Mouse (Mus musculus): ENCODE data around the gene Zbtb20. TPM values are rescaled to one million over a fixed set of nuclear protein-coding genes. Genes with fewer than 3 reads are reported as not detected.
A peak's percentile ranks its signal among the peaks of the same experiment; 100 is the strongest.

Zbtb20 gene
- polyA plus RNA-seq, 1 experiment from 2014 or later = 21.8 TPM

- H3K27me3 ChIP-seq (ENCODE audit: control insufficient read depth, insufficient read depth, low read depth, low read length) = no peaks in the 10 kb centered on the region
- no peak overlapping the region for H3K27ac ChIP-seq (ENCODE audit: low read length)
- no peak for ATAC-seq (ENCODE audit: low read depth)
- no peaks in the 10 kb centered on the region for H3K4me1 ChIP-seq (replicated peaks; ENCODE audit: control insufficient read depth, insufficient read depth, low read length)
- no peak overlapping the region for H3K4me3 ChIP-seq (ENCODE audit: low read length)
- H3K9ac ChIP-seq (ENCODE audit: low read length) = no peak overlapping the region
- H3K9me3 ChIP-seq (ENCODE audit: control insufficient read depth, low read length) = no peaks in the 10 kb centered on the region
- no peaks in the 10 kb centered on the region for H3K36me3 ChIP-seq (ENCODE audit: control insufficient read depth, insufficient read depth, low read length)
- WGBS = 37% methylated on average over 9 of the region's 9 CpGs
- H3K4me2 ChIP-seq (ENCODE audit: low read depth, low read length) = no peak overlapping the region
These were observed 518.4 kb downstream of the Zbtb20 start for GRCm38 (mm10) chr16:43394013-43394568.

GRCm38 (mm10) chr16:43394760-43395159, 519.1 kb downstream of the Zbtb20 start:
- no peaks in the 10 kb centered on the region for H3K36me3 ChIP-seq (ENCODE audit: control insufficient read depth, insufficient read depth, low read length)
- H3K9ac ChIP-seq (ENCODE audit: low read length) = no peak overlapping the region
- 72% methylated on average over 2 of the region's 2 CpGs for WGBS
- no peaks in the 10 kb centered on the region for H3K27me3 ChIP-seq (ENCODE audit: control insufficient read depth, insufficient read depth, low read depth, low read length)
- H3K4me3 ChIP-seq (ENCODE audit: low read length) = no peak overlapping the region
- 0 out of 2 replicates have a peak, but pooled peaks have one; percentile 20 for ATAC-seq (ENCODE audit: low read depth)
- no peaks in the 10 kb centered on the region for H3K4me1 ChIP-seq (replicated peaks; ENCODE audit: control insufficient read depth, insufficient read depth, low read length)
- no peak overlapping the region for H3K4me2 ChIP-seq (ENCODE audit: low read depth, low read length)
- no peak overlapping the region for H3K27ac ChIP-seq (ENCODE audit: low read length)
- H3K9me3 ChIP-seq (ENCODE audit: control insufficient read depth, low read length) = no peaks in the 10 kb centered on the region

- no peak for ATAC-seq (ENCODE audit: low read depth)
- no peaks in the 10 kb centered on the region for H3K36me3 ChIP-seq (ENCODE audit: control insufficient read depth, insufficient read depth, low read length)
- H3K4me1 ChIP-seq (replicated peaks; ENCODE audit: control insufficient read depth, insufficient read depth, low read length) = no peaks in the 10 kb centered on the region
- WGBS = 83% methylated on average over 11 of the region's 11 CpGs
- H3K9ac ChIP-seq (ENCODE audit: low read length) = no peak overlapping the region
- H3K4me3 ChIP-seq (ENCODE audit: low read length) = no peak overlapping the region
- H3K4me2 ChIP-seq (ENCODE audit: low read depth, low read length) = no peak overlapping the region
- no peaks in the 10 kb centered on the region for H3K9me3 ChIP-seq (ENCODE audit: control insufficient read depth, low read length)
- H3K27me3 ChIP-seq (ENCODE audit: control insufficient read depth, insufficient read depth, low read depth, low read length) = no peaks in the 10 kb centered on the region
- H3K27ac ChIP-seq (ENCODE audit: low read length) = no peak overlapping the region
These were observed 521.4 kb downstream of the Zbtb20 start for GRCm38 (mm10) chr16:43396849-43397628.

- Histone ChIP-seq H3K27ac (ENCODE audit: low read length) (no peak overlapping the region), H3K36me3 (ENCODE audit: control insufficient read depth, insufficient read depth, low read length) (no peaks in the 10 kb centered on the region), H3K4me2 (ENCODE audit: low read depth, low read length) (no peak overlapping the region), H3K9me3 (ENCODE audit: control insufficient read depth, low read length) (no peaks in the 10 kb centered on the region), H3K27me3 (ENCODE audit: control insufficient read depth, insufficient read depth, low read depth, low read length) (no peaks in the 10 kb centered on the region), H3K4me1 (replicated peaks; ENCODE audit: control insufficient read depth, insufficient read depth, low read length) (no peaks in the 10 kb centered on the region), H3K4me3 (ENCODE audit: low read length) (no peak overlapping the region), H3K9ac (ENCODE audit: low read length) (no peak overlapping the region)
- WGBS = 38% methylated on average over 3 of the region's 3 CpGs
- no peak for ATAC-seq (ENCODE audit: low read depth)
These were observed 522.1 kb downstream of the Zbtb20 start for GRCm38 (mm10) chr16:43397629-43398323.

GRCm38 (mm10) chr16:43399428-43399827, 523.7 kb downstream of the Zbtb20 start:
- Histone ChIP-seq H3K27ac (ENCODE audit: low read length) (no peak overlapping the region), H3K9ac (ENCODE audit: low read length) (no peak overlapping the region), H3K4me2 (ENCODE audit: low read depth, low read length) (no peak overlapping the region), H3K36me3 (ENCODE audit: control insufficient read depth, insufficient read depth, low read length) (no peaks in the 10 kb centered on the region), H3K9me3 (ENCODE audit: control insufficient read depth, low read length) (no peaks in the 10 kb centered on the region), H3K4me1 (replicated peaks; ENCODE audit: control insufficient read depth, insufficient read depth, low read length) (no peaks in the 10 kb centered on the region), H3K27me3 (ENCODE audit: control insufficient read depth, insufficient read depth, low read depth, low read length) (no peaks in the 10 kb centered on the region), H3K4me3 (ENCODE audit: low read length) (no peak overlapping the region)
- no peak for ATAC-seq (ENCODE audit: low read depth)

- Histone ChIP-seq H3K27ac (ENCODE audit: low read length) (no peak overlapping the region), H3K4me2 (ENCODE audit: low read depth, low read length) (no peak overlapping the region), H3K4me1 (replicated peaks; ENCODE audit: control insufficient read depth, insufficient read depth, low read length) (no peaks in the 10 kb centered on the region), H3K4me3 (ENCODE audit: low read length) (no peak overlapping the region), H3K36me3 (ENCODE audit: control insufficient read depth, insufficient read depth, low read length) (no peaks in the 10 kb centered on the region), H3K9me3 (ENCODE audit: control insufficient read depth, low read length) (no peaks in the 10 kb centered on the region), H3K9ac (ENCODE audit: low read length) (no peak overlapping the region), H3K27me3 (ENCODE audit: control insufficient read depth, insufficient read depth, low read depth, low read length) (no peaks in the 10 kb centered on the region)
- ATAC-seq (ENCODE audit: low read depth) = no peak
These were observed 524.4 kb downstream of the Zbtb20 start for GRCm38 (mm10) chr16:43400046-43400445.

GRCm38 (mm10) chr16:43400949-43401348, 525.3 kb downstream of the Zbtb20 start:
- no peaks in the 10 kb centered on the region for H3K36me3 ChIP-seq (ENCODE audit: control insufficient read depth, insufficient read depth, low read length)
- no peaks in the 10 kb centered on the region for H3K27me3 ChIP-seq (ENCODE audit: control insufficient read depth, insufficient read depth, low read depth, low read length)
- H3K4me1 ChIP-seq (replicated peaks; ENCODE audit: control insufficient read depth, insufficient read depth, low read length) = no peaks in the 10 kb centered on the region
- H3K4me2 ChIP-seq (ENCODE audit: low read depth, low read length) = no peak overlapping the region
- no peak for ATAC-seq (ENCODE audit: low read depth)
- no peaks in the 10 kb centered on the region for H3K9me3 ChIP-seq (ENCODE audit: control insufficient read depth, low read length)
- H3K4me3 ChIP-seq (ENCODE audit: low read length) = no peak overlapping the region
- 83% methylated on average over 2 of the region's 2 CpGs for WGBS
- H3K9ac ChIP-seq (ENCODE audit: low read length) = no peak overlapping the region
- no peak overlapping the region for H3K27ac ChIP-seq (ENCODE audit: low read length)

- no peak overlapping the region for H3K9ac ChIP-seq (ENCODE audit: low read length)
- 0 out of 2 replicates have a peak, but pooled peaks cover 3% of the 10 kb centered on the region for H3K4me1 ChIP-seq (replicated peaks; ENCODE audit: control insufficient read depth, insufficient read depth, low read length)
- H3K9me3 ChIP-seq (ENCODE audit: control insufficient read depth, low read length) = no peaks in the 10 kb centered on the region
- no peaks in the 10 kb centered on the region for H3K36me3 ChIP-seq (ENCODE audit: control insufficient read depth, insufficient read depth, low read length)
- peak; percentile 41; the same call in 1 of the 2 replicates for ATAC-seq (ENCODE audit: low read depth)
- H3K27ac ChIP-seq (ENCODE audit: low read length) = no peak overlapping the region
- 39% methylated on average over 4 of the region's 4 CpGs for WGBS
- H3K4me3 ChIP-seq (ENCODE audit: low read length) = no peak overlapping the region
- no peaks in the 10 kb centered on the region for H3K27me3 ChIP-seq (ENCODE audit: control insufficient read depth, insufficient read depth, low read depth, low read length)
- no peak overlapping the region for H3K4me2 ChIP-seq (ENCODE audit: low read depth, low read length)
These were observed 527.2 kb downstream of the Zbtb20 start for GRCm38 (mm10) chr16:43402888-43403287.

- H3K36me3 ChIP-seq (ENCODE audit: control insufficient read depth, insufficient read depth, low read length) = no peaks in the 10 kb centered on the region
- H3K4me2 ChIP-seq (ENCODE audit: low read depth, low read length) = no peak overlapping the region
- no peak overlapping the region for H3K9ac ChIP-seq (ENCODE audit: low read length)
- H3K4me1 ChIP-seq (replicated peaks; ENCODE audit: control insufficient read depth, insufficient read depth, low read length) = 0 out of 2 replicates have a peak, but pooled peaks cover 5% of the 10 kb centered on the region
- no peak overlapping the region for H3K27ac ChIP-seq (ENCODE audit: low read length)
- H3K4me3 ChIP-seq (ENCODE audit: low read length) = no peak overlapping the region
- no peaks in the 10 kb centered on the region for H3K27me3 ChIP-seq (ENCODE audit: control insufficient read depth, insufficient read depth, low read depth, low read length)
- 76% methylated on average over 3 of the region's 3 CpGs for WGBS
- H3K9me3 ChIP-seq (ENCODE audit: control insufficient read depth, low read length) = no peaks in the 10 kb centered on the region
- no peak for ATAC-seq (ENCODE audit: low read depth)
These were observed 529.4 kb downstream of the Zbtb20 start for GRCm38 (mm10) chr16:43405089-43405488.

All from lung, embryonic 16.5 days (tissue).